Mouse (Mus musculus) B cell, adult 67 days (primary cell): ENCODE measurements around the gene Rpsa. TPM values are rescaled to one million over a fixed set of nuclear protein-coding genes. Genes with fewer than 3 reads are reported as not detected.

Source experiments
- total RNA-seq, 2 experiments: library from RNA; stranded (reverse); gene quantifications; 4 replicates each; pipeline ENCODE4 v1.2.4; 2023

Rpsa gene
- 1,000 to 10,000 TPM; 2,093 to 2,116 TPM for total RNA-seq

GRCm38 (mm10) chr9:120127538-120128251 is at the start of gene Rpsa:
Rpsa (plus strand) TSS chr9:120127689.

GRCm38 (mm10) chr9:120091696-120092238 is 35.7 kb upstream of the Rpsa start, which contains the start of gene Ccr8:
Ccr8 (plus strand) TSS chr9:120092114.

GRCm38 (mm10) chr9:120110211-120111018 is 17.1 kb upstream of the Rpsa start, which contains the start of gene Slc25a38:
Slc25a38 (plus strand) TSS chr9:120110374.

GRCm38 (mm10) chr9:120149222-120149828 is 21.8 kb downstream of the Rpsa start, which contains the start of gene Mobp:
Mobp (plus strand) TSS chr9:120149707.

Other genes starting within 250 kb of the Rpsa start
- 10 to 100 TPM; 79.2 to 79.4 TPM for gene Wdr48, start 232.8 kb upstream of the Rpsa start, total RNA-seq
- gene Gorasp1, start 190.1 kb upstream of the Rpsa start, total RNA-seq = 10 to 100 TPM; 12.8 to 13.9 TPM
- gene Ttc21a, start 190.1 kb upstream of the Rpsa start, total RNA-seq = not detected
- 100 to 1,000 TPM; 256 to 303 TPM for gene Csrnp1, start 143.0 kb upstream of the Rpsa start, total RNA-seq
- not detected for gene Xirp1, start 104.1 kb upstream of the Rpsa start, total RNA-seq
- gene Cx3cr1, start 57.8 kb upstream of the Rpsa start, total RNA-seq = under 1 TPM in 1 of 2 experiments, not detected in 1; 0.32 TPM
- not detected for gene Ccr8, start 35.6 kb upstream of the Rpsa start, total RNA-seq
- 10 to 100 TPM; 31.3 to 39.1 TPM for gene Slc25a38, start 17.3 kb upstream of the Rpsa start, total RNA-seq
- not detected for gene Mobp, start 22.0 kb downstream of the Rpsa start, total RNA-seq
- gene Myrip, start 173.8 kb downstream of the Rpsa start, total RNA-seq = not detected